ENCODE assay signal across 7 mouse cellular contexts in genomic region chr1:182504223-182504622, GRCm38 (mm10). TPM values are rescaled to one million over a fixed set of nuclear protein-coding genes. Genes with fewer than 3 reads are reported as not detected.
DNase-seq lines count a peak whose midpoint lies in the region; ATAC-seq and TF ChIP-seq lines count a peak whose summit lies in the region.

No protein-coding gene starts in this region.

- TF ChIP-seq EP300 in liver, embryonic 14.5 days (IDR thresholded peaks at IDR 0.05; ENCODE audit: low read depth), result no peak

- H3K79me2 ChIP-seq in C2C12 (ENCODE audit: control insufficient read depth, insufficient read depth), result peaks cover 80% of the 10 kb centered on the region

- H3K27ac ChIP-seq in embryonic facial prominence, embryonic 15.5 days (replicated peaks), result peak overlapping the region; percentile 17; the same call in 1 of the 2 replicates
- no peak overlapping the region for H3K27ac ChIP-seq in hindbrain, embryonic 14.5 days
- no peak overlapping the region for H3K27ac ChIP-seq in liver, embryonic 14.5 days
- H3K27ac ChIP-seq in stomach, embryonic 15.5 days, result peak overlapping the region; percentile 80
- no peak overlapping the region for H3K27ac ChIP-seq in cerebellum, adult 2 months (ENCODE audit: insufficient read depth, low read length)

- WGBS in embryonic facial prominence, embryonic 15.5 days, result 15% methylated on average over 4 of the region's 4 CpGs
- WGBS in hindbrain, embryonic 14.5 days, result 13% methylated on average over 4 of the region's 4 CpGs
- 6% methylated on average over 4 of the region's 4 CpGs for WGBS in liver, embryonic 14.5 days (ENCODE audit: insufficient replicate concordance)
- WGBS in stomach, embryonic 15.5 days, result 17% methylated on average over 4 of the region's 4 CpGs
- WGBS in cerebellum, adult 2 months, result 31% methylated on average over 4 of the region's 4 CpGs

- H3K79me3 ChIP-seq in C2C12 (ENCODE audit: low read depth), result peaks cover 67% of the 10 kb centered on the region

- TF ChIP-seq POLR2A in cerebellum, adult 2 months (IDR thresholded peaks at IDR 0.05; ENCODE audit: borderline replicate concordance, insufficient read depth, low read length), result no peak

- peak; percentile 55 for ATAC-seq in CD4-positive, CD25-positive, alpha-beta regulatory T cell, adult 4 months
- ATAC-seq in embryonic facial prominence, embryonic 15.5 days (ENCODE audit: insufficient number of reproducible peaks, low FRiP score, low TSS enrichment, low read depth), result peak; percentile 51; the same call in 1 of the 2 replicates
- ATAC-seq in hindbrain, embryonic 14.5 days (ENCODE audit: low FRiP score), result 0 out of 2 replicates have a peak, but pooled peaks have one; percentile 37
- peak; percentile 52; the same call in 1 of the 2 replicates for ATAC-seq in liver, embryonic 14.5 days (ENCODE audit: insufficient read depth)
- peak; percentile 45; the same call in 1 of the 2 replicates for ATAC-seq in stomach, embryonic 15.5 days (ENCODE audit: insufficient read depth, low FRiP score, low read depth)

- peaks cover 55% of the 10 kb centered on the region for H3K36me3 ChIP-seq in C2C12 (ENCODE audit: control insufficient read depth, insufficient read depth)
- H3K36me3 ChIP-seq in embryonic facial prominence, embryonic 15.5 days, result peaks cover 18% of the 10 kb centered on the region
- H3K36me3 ChIP-seq in hindbrain, embryonic 14.5 days (replicated peaks; ENCODE audit: control insufficient read depth, insufficient read depth), result peaks cover 15% of the 10 kb centered on the region
- no peaks in the 10 kb centered on the region for H3K36me3 ChIP-seq in liver, embryonic 14.5 days (replicated peaks; ENCODE audit: control insufficient read depth, insufficient read depth, low read depth)
- 0 out of 2 replicates have a peak, but pooled peaks cover 7% of the 10 kb centered on the region for H3K36me3 ChIP-seq in stomach, embryonic 15.5 days

- H3K4me1 ChIP-seq in embryonic facial prominence, embryonic 15.5 days, result peaks cover 38% of the 10 kb centered on the region
- peaks cover 10% of the 10 kb centered on the region; the same call in 1 of the 2 replicates for H3K4me1 ChIP-seq in hindbrain, embryonic 14.5 days (replicated peaks; ENCODE audit: control insufficient read depth, insufficient read depth, low read length)
- H3K4me1 ChIP-seq in liver, embryonic 14.5 days (replicated peaks; ENCODE audit: control insufficient read depth in 2 of 2, insufficient read depth in 2 of 2, low read length in 1 of 2), result peaks cover 0 to 30% of the 10 kb centered on the region in 2 experiments; a peak in 3 of 4 replicates
- peaks cover 56% of the 10 kb centered on the region for H3K4me1 ChIP-seq in stomach, embryonic 15.5 days
- H3K4me1 ChIP-seq in cerebellum, adult 2 months (ENCODE audit: control insufficient read depth, insufficient read depth, low read length), result peaks cover 18% of the 10 kb centered on the region

- peak overlapping the region; percentile 25 for H3ac ChIP-seq in C2C12 (ENCODE audit: control insufficient read depth, insufficient read length, low read depth)

- no peaks in the 10 kb centered on the region for H3K9me3 ChIP-seq in embryonic facial prominence, embryonic 15.5 days (replicated peaks)
- no peaks in the 10 kb centered on the region for H3K9me3 ChIP-seq in hindbrain, embryonic 14.5 days (ENCODE audit: control insufficient read depth, low read length)
- no peaks in the 10 kb centered on the region for H3K9me3 ChIP-seq in liver, embryonic 14.5 days (ENCODE audit: control insufficient read depth, low read length)
- H3K9me3 ChIP-seq in stomach, embryonic 15.5 days, result no peaks in the 10 kb centered on the region

- no peak overlapping the region for H3K9ac ChIP-seq in embryonic facial prominence, embryonic 15.5 days
- H3K9ac ChIP-seq in hindbrain, embryonic 14.5 days, result no peak overlapping the region
- no peak overlapping the region for H3K9ac ChIP-seq in liver, embryonic 14.5 days (replicated peaks)
- H3K9ac ChIP-seq in stomach, embryonic 15.5 days, result no peak overlapping the region

- no peak for TF ChIP-seq CTCF in C2C12 (IDR thresholded peaks at IDR 0.05; ENCODE audit: control insufficient read depth, insufficient read depth, insufficient read length)
- TF ChIP-seq CTCF in liver, embryonic 14.5 days (IDR thresholded peaks at IDR 0.05; ENCODE audit: low read depth), result no peak
- TF ChIP-seq CTCF in cerebellum, adult 2 months (IDR thresholded peaks at IDR 0.05; ENCODE audit: borderline replicate concordance, insufficient read depth, low read depth, low read length), result no peak

- H3K4me2 ChIP-seq in embryonic facial prominence, embryonic 15.5 days (replicated peaks), result no peak overlapping the region
- H3K4me2 ChIP-seq in hindbrain, embryonic 14.5 days (replicated peaks), result no peak overlapping the region
- no peak overlapping the region for H3K4me2 ChIP-seq in liver, embryonic 14.5 days (ENCODE audit: low read depth)
- H3K4me2 ChIP-seq in stomach, embryonic 15.5 days, result peak overlapping the region; percentile 38; the same call in 1 of the 2 replicates

- peak; percentile 61 for DNase-seq in hindbrain, embryonic 14.5 days (ENCODE audit: low spot score)
- peak; percentile 33 to 61 (median 37) for DNase-seq in liver, embryonic 14.5 days (ENCODE audit: low read depth in 3 of 3, low spot score in 3 of 3)
- no peak for DNase-seq in cerebellum, adult 2 months

- no peak overlapping the region for H3K4me3 ChIP-seq in C2C12 (ENCODE audit: insufficient read depth, poor library complexity, severe bottlenecking)
- H3K4me3 ChIP-seq in embryonic facial prominence, embryonic 15.5 days (replicated peaks), result no peak overlapping the region
- H3K4me3 ChIP-seq in hindbrain, embryonic 14.5 days (replicated peaks; ENCODE audit: low read length), result no peak overlapping the region
- no peak overlapping the region for H3K4me3 ChIP-seq in liver, embryonic 14.5 days (ENCODE audit: insufficient read depth in 1 of 2, low read depth in 2 of 2, low read length in 2 of 2)
- no peak overlapping the region for H3K4me3 ChIP-seq in stomach, embryonic 15.5 days (replicated peaks)
- H3K4me3 ChIP-seq in cerebellum, adult 2 months (replicated peaks; ENCODE audit: insufficient read depth, low read depth, low read length), result no peak overlapping the region

- H3K27me3 ChIP-seq in C2C12 (ENCODE audit: control insufficient read depth, insufficient read depth, insufficient read length), result no peaks in the 10 kb centered on the region
- no peaks in the 10 kb centered on the region for H3K27me3 ChIP-seq in embryonic facial prominence, embryonic 15.5 days
- no peaks in the 10 kb centered on the region for H3K27me3 ChIP-seq in hindbrain, embryonic 14.5 days (ENCODE audit: control insufficient read depth, insufficient read depth, low read length)
- no peaks in the 10 kb centered on the region for H3K27me3 ChIP-seq in liver, embryonic 14.5 days (ENCODE audit: control insufficient read depth, insufficient read depth, low read length)
- no peaks in the 10 kb centered on the region for H3K27me3 ChIP-seq in stomach, embryonic 15.5 days (replicated peaks)
- H3K27me3 ChIP-seq in cerebellum, adult 2 months (ENCODE audit: control insufficient read depth, insufficient read depth, low read length), result no peaks in the 10 kb centered on the region

TF ChIP-seq in C2C12, 6 proteins besides CTCF, POLR2A, EP300 and RAD21:
- TF ChIP-seq MYOD1 (IDR thresholded peaks at IDR 0.05; ENCODE audit: control insufficient read depth, insufficient read length, low read depth), result peak; percentile 23
- TF ChIP-seq MAX (IDR thresholded peaks at IDR 0.05), result no peak
- no peak for TF ChIP-seq USF1 (IDR thresholded peaks at IDR 0.05; ENCODE audit: low read depth)
- no peak for TF ChIP-seq FOSL1 (IDR thresholded peaks at IDR 0.05; ENCODE audit: insufficient read depth, low read length, poor library complexity, severe bottlenecking)
- TF ChIP-seq MYOG (IDR thresholded peaks at IDR 0.05; ENCODE audit: control insufficient read depth, extremely low read depth, insufficient read length), result no peak
- TF ChIP-seq CEBPB (IDR thresholded peaks at IDR 0.05; ENCODE audit: low read depth), result no peak

RNA-seq across cellular contexts. Expression of gene Capn2, which starts 13.2 kb away (rescaled TPM):
- polyA plus RNA-seq in C2C12 (2012; fragmentation: generic; extraction: Trizol), result 171 TPM
- 10 to 100 TPM; 38.3 to 52.4 TPM for polyA plus RNA-seq in CD4-positive, CD25-positive, alpha-beta regulatory T cell, adult 4 months (2017; shearing (Covaris generic))
- polyA plus RNA-seq in embryonic facial prominence, embryonic 15.5 days (2015; fragmentation: Nextera tagmentation; extraction: Ambion mirVana), result 132 and 134 TPM in 2 replicates
- 80.5 and 81.0 TPM in 2 replicates for polyA plus RNA-seq in hindbrain, embryonic 14.5 days (2014; fragmentation: Nextera tagmentation; extraction: Ambion mirVana)
- polyA plus RNA-seq in liver, embryonic 14.5 days (2012; rRNA removed), result 6.5 and 9.8 TPM in 2 replicates
- polyA plus RNA-seq in liver, embryonic 14.5 days (2014; fragmentation: Nextera tagmentation; extraction: Ambion mirVana), result 13.6 and 16.4 TPM in 2 replicates
- polyA plus RNA-seq in stomach, embryonic 15.5 days (2015; fragmentation: Nextera tagmentation; extraction: Ambion mirVana), result 107 and 108 TPM in 2 replicates
- polyA plus RNA-seq in cerebellum, adult 2 months (2012; rRNA removed), result 82.6 and 86.9 TPM in 2 replicates

Comparison
In these comparisons a context has a peak if more than half of its experiments do, and no peak if none do; other contexts are left out.
1. H3K27ac ChIP-seq: peak in embryonic facial prominence, embryonic 15.5 days (single experiment) and stomach, embryonic 15.5 days (single experiment); none in hindbrain, embryonic 14.5 days (single experiment), liver, embryonic 14.5 days (single experiment) and cerebellum, adult 2 months (single experiment).
2. DNase-seq: peak in hindbrain, embryonic 14.5 days (single experiment) and liver, embryonic 14.5 days (3 of 3); none in cerebellum, adult 2 months (0 of 2).
3. Peak in every context shown above with its lines, with median percentiles within 50 percentile points of each other: ATAC-seq.